1 mouse cellular context compared by ENCODE assay signal in the genomic region with DNA sequence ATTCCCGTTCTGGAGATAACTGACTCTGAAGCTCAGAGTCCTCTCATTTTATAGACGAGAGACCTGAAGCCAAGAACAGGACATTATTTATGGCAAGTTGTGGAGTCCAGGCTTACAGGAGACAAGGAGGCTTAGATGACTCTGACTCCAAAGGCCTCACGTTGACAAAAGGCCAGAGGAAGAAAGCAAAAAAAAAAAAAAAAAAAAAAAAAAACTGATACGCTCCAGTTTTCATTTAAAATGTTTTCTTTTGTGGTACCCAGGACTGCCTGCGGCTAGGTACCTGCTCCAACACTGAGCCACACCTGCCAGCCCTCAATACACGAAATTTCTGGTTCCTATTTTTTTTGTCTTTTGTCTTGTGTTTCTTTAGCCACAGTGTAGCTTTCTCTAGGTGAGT.
TF ChIP-seq lines count a peak whose summit lies in the region.

No protein-coding gene starts in this region.

TF ChIP-seq in MEL, 35 proteins besides CTCF, POLR2A, EP300 and RAD21:
- TF ChIP-seq ZNF384 (IDR thresholded peaks at IDR 0.05; ENCODE audit: low read depth, low read length) (peak; percentile 92), TAL1 (IDR thresholded peaks at IDR 0.05; ENCODE audit: low read length) (no peak)
TF ChIP-seq in MEL: peak in this region for 1.
